Mouse (Mus musculus) limb, embryonic 11.5 days (tissue): ENCODE data around the gene Mrpl50. TPM values are rescaled to one million over a fixed set of nuclear protein-coding genes. Genes with fewer than 3 reads are reported as not detected.
A peak's percentile ranks its signal among the peaks of the same experiment; 100 is the strongest.
"Not testable (repeated sequence)": the region's sequence is repeated elsewhere in the genome, so short reads cannot be mapped to it uniquely, and the experiment has no call there.

Source experiments
- ATAC-seq: fragments of 200-750 bp; cut with Nextera tagmentation; 2 replicates; pipeline ENCODE4 v1.8.0; 2017; ENCODE audit warnings: low read depth; ENCODE audit not compliant: insufficient number of reproducible peaks, low FRiP score, low TSS enrichment
- DNase-seq: peaks from one replicate; pipeline ENCODE4 v3.0.0-alpha.2; 2015; ENCODE audit warnings: low spot score
- H3K27ac ChIP-seq: fragments of 300-500 bp; sonication (generic); replicated peaks from 2 replicates; pipeline ENCODE4 v1.5.1; 2014; ENCODE audit warnings: low read depth, mild to moderate bottlenecking, low read length
- H3K27me3 ChIP-seq: fragments of 300-500 bp; sonication (generic); 2 replicates; pipeline ENCODE4 v1.6.1; 2014; ENCODE audit warnings: mild to moderate bottlenecking, low read length, mixed read lengths; ENCODE audit not compliant: control insufficient read depth, insufficient read depth
- H3K36me3 ChIP-seq: fragments of 300-500 bp; sonication (generic); 2 replicates; pipeline ENCODE4 v1.6.1; 2014; ENCODE audit warnings: mild to moderate bottlenecking, low read length, moderate library complexity, mixed read lengths; ENCODE audit not compliant: control insufficient read depth, insufficient read depth
- H3K4me1 ChIP-seq: fragments of 300-500 bp; sonication (generic); 2 replicates; pipeline ENCODE4 v1.6.1; 2014; ENCODE audit warnings: low read length, mixed read lengths; ENCODE audit not compliant: control insufficient read depth, insufficient read depth
- H3K4me2 ChIP-seq: fragments of 300-500 bp; sonication (generic); 2 replicates; pipeline ENCODE4 v1.6.1; 2014; ENCODE audit warnings: low read depth, mild to moderate bottlenecking, moderate library complexity; ENCODE audit not compliant: severe bottlenecking
- H3K4me3 ChIP-seq: fragments of 300-500 bp; sonication (generic); 2 replicates; pipeline ENCODE4 v1.5.1; 2014; ENCODE audit warnings: low read depth, low read length
- H3K9ac ChIP-seq: fragments of 300-500 bp; sonication (generic); 2 replicates; pipeline ENCODE4 v1.6.1; 2014; ENCODE audit warnings: mild to moderate bottlenecking, low read length
- H3K9me3 ChIP-seq: fragments of 300-500 bp; sonication (generic); 2 replicates; pipeline ENCODE4 v1.6.1; 2016; ENCODE audit warnings: low read length; ENCODE audit not compliant: control insufficient read depth
- WGBS: fragments of 180-500 bp; shearing (Covaris S2); extraction: QIAGEN DNeasy Blood & Tissue Kit; methylation state at CpG from one replicate; pipeline ENCODE4 v1.1.7; 2014; 5-methylcytosine and 5-hydroxymethylcytosine counted together
- polyA plus RNA-seq: library from polyadenylated mRNA; unstranded; fragments of >200 nt; fragmentation: Nextera tagmentation; extraction: Ambion mirVana; gene quantifications from 2 replicates; pipeline ENCODE4 v1.2.1, GENCODE M21; 2014

The Mrpl50 gene
- polyA plus RNA-seq, 1 experiment from 2014 or later, result 99.4 TPM

- peak overlapping the region; percentile 65 for H3K4me3 ChIP-seq
- no peaks in the 10 kb centered on the region for H3K27me3 ChIP-seq
- H3K4me2 ChIP-seq, result peak overlapping the region; percentile 51
- ATAC-seq (peak; percentile 74), DNase-seq (no peak)
- no peaks in the 10 kb centered on the region for H3K4me1 ChIP-seq
- peak overlapping the region; percentile 64 for H3K9ac ChIP-seq
- H3K9me3 ChIP-seq, result no peaks in the 10 kb centered on the region
- under 1% methylated on average over 17 of the region's 17 CpGs for WGBS
- no peaks in the 10 kb centered on the region for H3K36me3 ChIP-seq
- no peak overlapping the region for H3K27ac ChIP-seq
Observed at GRCm38 (mm10) chr4:49521346-49521745, 453 bp upstream of the Mrpl50 start.

- no peak overlapping the region for H3K27ac ChIP-seq
- ATAC-seq, result no peak
- H3K36me3 ChIP-seq, result no peaks in the 10 kb centered on the region
- H3K9me3 ChIP-seq, result no peaks in the 10 kb centered on the region
- no peaks in the 10 kb centered on the region for H3K4me1 ChIP-seq
- no peaks in the 10 kb centered on the region for H3K27me3 ChIP-seq
- DNase-seq, result peak; percentile 26
- no peak overlapping the region for H3K9ac ChIP-seq
- H3K4me2 ChIP-seq, result no peak overlapping the region
- no peak overlapping the region for H3K4me3 ChIP-seq
- 79% methylated on average over 5 of the region's 5 CpGs for WGBS
Observed at GRCm38 (mm10) chr4:49519476-49519875, 1.4 kb downstream of the Mrpl50 start.

GRCm38 (mm10) chr4:49514441-49514840 lies 6.5 kb downstream of the Mrpl50 start:
- Histone ChIP-seq H3K9ac (no peak overlapping the region), H3K9me3 (no peaks in the 10 kb centered on the region), H3K27me3 (no peaks in the 10 kb centered on the region), H3K27ac (no peak overlapping the region), H3K4me1 (no peaks in the 10 kb centered on the region), H3K4me2 (no peak overlapping the region), H3K36me3 (peaks cover 6% of the 10 kb centered on the region), H3K4me3 (no peak overlapping the region)
- DNase-seq (no peak), ATAC-seq (no peak)
- 95% methylated on average over 6 of the region's 6 CpGs for WGBS

- H3K4me2 ChIP-seq, result no peak overlapping the region
- DNase-seq, result no peak
- no peaks in the 10 kb centered on the region for H3K27me3 ChIP-seq
- no peak overlapping the region for H3K9ac ChIP-seq
- no peak overlapping the region for H3K27ac ChIP-seq
- no peak overlapping the region for H3K4me3 ChIP-seq
- no peak for ATAC-seq
- no peaks in the 10 kb centered on the region for H3K4me1 ChIP-seq
- H3K9me3 ChIP-seq, result no peaks in the 10 kb centered on the region
- H3K36me3 ChIP-seq, result peaks cover 6% of the 10 kb centered on the region
- WGBS, result 46% methylated on average over 4 of the region's 4 CpGs
Observed at GRCm38 (mm10) chr4:49512636-49513035, 8.3 kb downstream of the Mrpl50 start.

DNA sequence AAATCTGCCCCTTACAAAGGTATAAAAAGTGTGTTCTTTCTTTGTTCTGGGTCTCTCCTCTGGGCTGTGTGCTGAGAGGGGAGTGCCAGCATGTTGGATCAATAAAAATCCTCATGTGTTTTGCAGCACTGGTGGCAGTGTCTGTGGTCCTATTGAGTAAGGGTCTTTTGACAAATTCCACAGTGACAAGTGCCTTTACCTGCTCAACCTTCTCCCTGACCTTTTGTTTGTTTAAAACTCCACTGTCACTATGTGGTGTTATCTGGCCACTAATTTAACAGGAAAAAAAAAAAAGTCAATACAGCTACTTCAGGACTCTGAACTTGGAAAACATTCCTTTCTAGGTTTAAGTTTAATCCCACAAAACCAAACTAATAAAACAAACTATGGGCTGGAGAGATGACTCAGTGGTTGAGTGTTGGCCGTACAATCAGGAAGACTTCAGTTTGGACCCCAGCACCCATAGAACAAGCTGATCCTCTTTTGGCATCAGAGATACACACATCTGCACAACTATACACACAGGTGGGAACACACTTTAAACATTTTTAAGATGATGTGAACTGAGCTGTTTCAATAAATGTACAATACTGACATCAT lies 10.6 kb downstream of the Mrpl50 start:
- H3K4me3 ChIP-seq, H3K36me3 ChIP-seq, H3K4me2 ChIP-seq, H3K27me3 ChIP-seq, ATAC-seq, H3K9ac ChIP-seq, H3K9me3 ChIP-seq, DNase-seq, H3K27ac ChIP-seq, H3K4me1 ChIP-seq: not testable (repeated sequence)
- 96% methylated on average over 1 of the region's 1 CpGs for WGBS

GRCm38 (mm10) chr4:49509183-49509582 lies 11.7 kb downstream of the Mrpl50 start:
- ATAC-seq (no peak), DNase-seq (no peak)
- Histone ChIP-seq H3K9ac (no peak overlapping the region), H3K27me3 (no peaks in the 10 kb centered on the region), H3K27ac (no peak overlapping the region), H3K4me1 (no peaks in the 10 kb centered on the region), H3K36me3 (peaks cover 4% of the 10 kb centered on the region), H3K4me2 (no peak overlapping the region), H3K9me3 (no peaks in the 10 kb centered on the region), H3K4me3 (no peak overlapping the region)
- WGBS, result 91% methylated on average over 2 of the region's 2 CpGs

GRCm38 (mm10) chr4:49506386-49506785 lies 14.5 kb downstream of the Mrpl50 start, which contains the start of gene Baat:
Baat (minus strand) TSS chr4:49506557.
- Histone ChIP-seq H3K9me3 (no peaks in the 10 kb centered on the region), H3K27me3 (no peaks in the 10 kb centered on the region), H3K4me3 (no peak within 1 kb of the TSS), H3K9ac (no peak within 1 kb of the TSS), H3K36me3 (no peaks in the 10 kb centered on the region), H3K4me1 (no peaks in the 10 kb centered on the region), H3K27ac (no peak within 1 kb of the TSS), H3K4me2 (no peak within 1 kb of the TSS)
- DNase-seq (no peak), ATAC-seq (no peak)
- WGBS, result 78% methylated on average over 3 of the region's 3 CpGs

DNA sequence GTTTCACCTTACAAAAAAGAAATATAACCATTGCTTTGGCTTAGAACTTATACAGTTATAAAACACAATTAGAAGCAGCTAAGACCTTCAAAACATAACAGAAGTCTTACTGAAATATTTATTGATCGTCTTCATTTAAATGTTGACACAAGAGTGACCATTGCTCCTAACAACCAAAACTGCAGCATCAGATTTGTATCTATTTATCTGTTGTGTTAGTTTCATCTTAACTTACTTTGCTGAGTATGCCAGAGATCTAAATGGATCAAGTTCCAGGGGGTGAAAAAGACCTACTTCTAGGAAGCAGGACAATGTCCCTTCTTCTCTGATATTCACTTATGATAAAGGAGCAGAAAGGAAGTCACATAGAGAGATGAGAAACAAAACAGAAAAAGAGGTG lies 17.3 kb downstream of the Mrpl50 start:
- H3K4me2 ChIP-seq, result no peak overlapping the region
- H3K27me3 ChIP-seq, result no peaks in the 10 kb centered on the region
- no peak overlapping the region for H3K27ac ChIP-seq
- no peak for DNase-seq
- no peak overlapping the region for H3K9ac ChIP-seq
- no peaks in the 10 kb centered on the region for H3K36me3 ChIP-seq
- H3K4me1 ChIP-seq, result no peaks in the 10 kb centered on the region
- ATAC-seq, result no peak
- 96% methylated on average over 1 of the region's 1 CpGs for WGBS
- no peak overlapping the region for H3K4me3 ChIP-seq
- no peaks in the 10 kb centered on the region for H3K9me3 ChIP-seq
